Comparison of ENCODE assay signal across 20 mouse cellular contexts in the genomic region with DNA sequence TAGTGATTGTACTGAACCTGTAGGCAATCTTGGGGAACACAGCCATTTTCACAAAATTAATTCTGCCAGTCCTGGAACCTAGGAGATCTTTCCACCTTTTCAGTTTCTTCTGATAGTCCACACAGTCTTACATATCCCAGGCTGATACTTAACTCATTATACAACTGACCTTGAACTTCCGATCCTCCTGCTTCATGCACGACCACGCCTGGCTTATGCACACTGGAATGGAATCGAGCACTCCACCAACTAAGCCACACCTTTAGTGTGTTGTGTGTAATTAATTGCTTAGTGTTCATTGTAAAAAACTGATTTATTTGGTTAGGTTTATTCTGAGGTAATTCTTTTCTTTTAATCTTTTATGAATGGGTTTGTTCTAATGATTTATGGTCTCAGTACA.
DNase-seq lines count a peak whose midpoint lies in the region; ATAC-seq and TF ChIP-seq lines count a peak whose summit lies in the region.
"Had no signal": no experiment of that assay in that cellular context is flagged by ENCODE, and none has a peak within 500 bp of the region (broad histone marks: within the 10 kb centered on the region; RNA-seq: fewer than 3 reads in every experiment).

No protein-coding gene starts in this region.

- no peaks in the 10 kb centered on the region for H3K4me1 ChIP-seq in intestine, embryonic 15.5 days (replicated peaks)
- no peaks in the 10 kb centered on the region for H3K4me1 ChIP-seq in intestine, postnatal 0 days (replicated peaks; ENCODE audit: control insufficient read depth, insufficient read depth, low read length)
- H3K4me1 ChIP-seq: embryonic facial prominence, embryonic 10.5 days; embryonic facial prominence, embryonic 12.5 days; forebrain, embryonic 13.5 days; forebrain, embryonic 15.5 days had no signal

- peak; percentile 91 for ATAC-seq in intestine, embryonic 15.5 days
- peak; percentile 86 for ATAC-seq in intestine, postnatal 0 days
- ATAC-seq: forebrain, embryonic 13.5 days; forebrain, embryonic 15.5 days; forebrain, postnatal 0 days had no signal

- no peak overlapping the region for H3K9ac ChIP-seq in intestine, embryonic 15.5 days
- H3K9ac ChIP-seq in intestine, postnatal 0 days (ENCODE audit: low read depth, low read length), result no peak overlapping the region
- H3K9ac ChIP-seq: embryonic facial prominence, embryonic 12.5 days; forebrain, embryonic 13.5 days; forebrain, embryonic 15.5 days; forebrain, postnatal 0 days had no signal

- TF ChIP-seq CTCF in intestine, postnatal 0 days (IDR thresholded peaks at IDR 0.05; ENCODE audit: low read depth), result no peak

- H3K4me3 ChIP-seq in intestine, embryonic 15.5 days (replicated peaks), result no peak overlapping the region
- no peak overlapping the region for H3K4me3 ChIP-seq in intestine, postnatal 0 days (ENCODE audit: low read depth, low read length)
- H3K4me3 ChIP-seq: embryonic facial prominence, embryonic 10.5 days; embryonic facial prominence, embryonic 12.5 days; forebrain, embryonic 13.5 days; forebrain, embryonic 15.5 days had no signal

- H3K36me3 ChIP-seq in intestine, embryonic 15.5 days, result no peaks in the 10 kb centered on the region
- H3K36me3 ChIP-seq in intestine, postnatal 0 days (ENCODE audit: control insufficient read depth, insufficient read depth), result peaks cover 23% of the 10 kb centered on the region
- H3K36me3 ChIP-seq: embryonic facial prominence, embryonic 10.5 days; embryonic facial prominence, embryonic 12.5 days; forebrain, embryonic 15.5 days had no signal

- intact Hi-C loops in left cerebral cortex, postnatal 4 days (cut with DNase I), result no loop called here

- WGBS in intestine, embryonic 15.5 days, result 73% methylated on average over 4 of the region's 4 CpGs
- WGBS in intestine, postnatal 0 days, result 27% methylated on average over 4 of the region's 4 CpGs

- DNase-seq in R1 (ENCODE audit: low read depth, low spot score) (peak; percentile 21), ZHBTc4 (ENCODE audit: low read depth, low spot score) (peak; percentile 17)
- no peak for DNase-seq in cerebellum, postnatal 14 days
- no peak for DNase-seq in left cerebral cortex, postnatal 4 days
- DNase-seq in adrenal gland, adult (ENCODE audit: inconsistent age in 2 of 2, low spot score in 1 of 2), result no peak
- DNase-seq in left cerebral cortex, adult 18-20 months (ENCODE audit: low spot score in 2 of 2), result no peak
- DNase-seq: adrenal gland, postnatal 10 days; adrenal gland, postnatal 25 days; cerebellum, adult 11 months; cerebellum, adult 18-20 months; cerebellum, adult 8-10 months; cerebellum, adult 9-11 months; cerebellum, postnatal 25 days; forebrain, postnatal 0 days had no signal

- no peaks in the 10 kb centered on the region for H3K9me3 ChIP-seq in intestine, embryonic 15.5 days
- no peaks in the 10 kb centered on the region for H3K9me3 ChIP-seq in intestine, postnatal 0 days (ENCODE audit: control insufficient read depth)
- H3K9me3 ChIP-seq: embryonic facial prominence, embryonic 10.5 days; embryonic facial prominence, embryonic 12.5 days; forebrain, embryonic 13.5 days; forebrain, embryonic 15.5 days had no signal

- no peak overlapping the region for H3K27ac ChIP-seq in intestine, embryonic 15.5 days
- no peak overlapping the region for H3K27ac ChIP-seq in intestine, postnatal 0 days (ENCODE audit: low read depth, low read length)
- H3K27ac ChIP-seq: embryonic facial prominence, embryonic 10.5 days; embryonic facial prominence, embryonic 12.5 days; forebrain, embryonic 13.5 days; forebrain, embryonic 15.5 days had no signal

- no peak overlapping the region for H3K4me2 ChIP-seq in intestine, embryonic 15.5 days (replicated peaks)
- H3K4me2 ChIP-seq in intestine, postnatal 0 days (replicated peaks; ENCODE audit: low read depth), result no peak overlapping the region
- H3K4me2 ChIP-seq: embryonic facial prominence, embryonic 12.5 days; forebrain, embryonic 13.5 days; forebrain, embryonic 15.5 days had no signal

- no peaks in the 10 kb centered on the region for H3K27me3 ChIP-seq in intestine, embryonic 15.5 days (replicated peaks)
- H3K27me3 ChIP-seq in intestine, postnatal 0 days (replicated peaks; ENCODE audit: control insufficient read depth, insufficient read depth, low read length), result no peaks in the 10 kb centered on the region
- H3K27me3 ChIP-seq: embryonic facial prominence, embryonic 12.5 days; forebrain, embryonic 13.5 days; forebrain, embryonic 15.5 days had no signal

Comparison
In these comparisons a context has a peak if more than half of its experiments do, and no peak if none do; other contexts are left out.
1. DNase-seq: peak in R1 (single experiment) and ZHBTc4 (single experiment); none in cerebellum, postnatal 14 days (0 of 2), left cerebral cortex, postnatal 4 days (single experiment), adrenal gland, adult (0 of 2) and left cerebral cortex, adult 18-20 months (0 of 2).